Mouse (Mus musculus) NIH3T3 (cell line): Measurements from ENCODE around the gene Edem3.

ENCODE experiments used
- DNase-seq: peaks from one replicate; pipeline ENCODE4 v3.0.0-alpha.2; 2012; ENCODE audit warnings: low read depth

The Edem3 gene

GRCm38 (mm10) chr1:151754881-151755659, at the start of gene Edem3:
Gene Edem3, plus strand, starts transcription at chr1:151755371.
- peak; percentile 99 for DNase-seq

- DNase-seq, result peak; percentile 97
These were observed 49.3 kb upstream of the Edem3 start for GRCm38 (mm10) chr1:151705723-151706396.

- DNase-seq, result no peak
These were observed 48.8 kb upstream of the Edem3 start for GRCm38 (mm10) chr1:151706397-151706752.

- peak; percentile 48 for DNase-seq
These were observed 46.0 kb upstream of the Edem3 start for GRCm38 (mm10) chr1:151708966-151709733.

- no peak for DNase-seq
These were observed 45.5 kb upstream of the Edem3 start for GRCm38 (mm10) chr1:151709734-151710022.

- DNase-seq, result no peak
These were observed 44.6 kb upstream of the Edem3 start for GRCm38 (mm10) chr1:151710424-151711055.

- no peak for DNase-seq
These were observed 44.1 kb upstream of the Edem3 start for GRCm38 (mm10) chr1:151711062-151711461.

GRCm38 (mm10) chr1:151712664-151713063, 42.5 kb upstream of the Edem3 start:
- no peak for DNase-seq

- no peak for DNase-seq
These were observed 41.5 kb upstream of the Edem3 start for GRCm38 (mm10) chr1:151713622-151714021.

GRCm38 (mm10) chr1:151716024-151716710, 39.0 kb upstream of the Edem3 start:
- DNase-seq, result peak; percentile 51

- no peak for DNase-seq
These were observed 37.5 kb upstream of the Edem3 start for GRCm38 (mm10) chr1:151717624-151718023.

GRCm38 (mm10) chr1:151718575-151718974, 36.6 kb upstream of the Edem3 start:
- no peak for DNase-seq

GRCm38 (mm10) chr1:151719911-151720310, 35.3 kb upstream of the Edem3 start:
- DNase-seq, result peak; percentile 71

GRCm38 (mm10) chr1:151720566-151720965, 34.6 kb upstream of the Edem3 start:
- peak; percentile 37 for DNase-seq

- peak; percentile 64 for DNase-seq
These were observed 33.7 kb upstream of the Edem3 start for GRCm38 (mm10) chr1:151721357-151721983.

GRCm38 (mm10) chr1:151723771-151724170, 31.4 kb upstream of the Edem3 start:
- no peak for DNase-seq

- no peak for DNase-seq
These were observed 29.6 kb upstream of the Edem3 start for GRCm38 (mm10) chr1:151725590-151725989.

GRCm38 (mm10) chr1:151726358-151726757, 28.8 kb upstream of the Edem3 start:
- no peak for DNase-seq

GRCm38 (mm10) chr1:151728141-151728540, 27.0 kb upstream of the Edem3 start:
- no peak for DNase-seq

GRCm38 (mm10) chr1:151737146-151737545, 18.0 kb upstream of the Edem3 start:
- DNase-seq, result no peak

GRCm38 (mm10) chr1:151741199-151741621, 14.0 kb upstream of the Edem3 start:
- no peak for DNase-seq
